9 mouse cellular contexts compared by ENCODE assay signal in the genomic region with DNA sequence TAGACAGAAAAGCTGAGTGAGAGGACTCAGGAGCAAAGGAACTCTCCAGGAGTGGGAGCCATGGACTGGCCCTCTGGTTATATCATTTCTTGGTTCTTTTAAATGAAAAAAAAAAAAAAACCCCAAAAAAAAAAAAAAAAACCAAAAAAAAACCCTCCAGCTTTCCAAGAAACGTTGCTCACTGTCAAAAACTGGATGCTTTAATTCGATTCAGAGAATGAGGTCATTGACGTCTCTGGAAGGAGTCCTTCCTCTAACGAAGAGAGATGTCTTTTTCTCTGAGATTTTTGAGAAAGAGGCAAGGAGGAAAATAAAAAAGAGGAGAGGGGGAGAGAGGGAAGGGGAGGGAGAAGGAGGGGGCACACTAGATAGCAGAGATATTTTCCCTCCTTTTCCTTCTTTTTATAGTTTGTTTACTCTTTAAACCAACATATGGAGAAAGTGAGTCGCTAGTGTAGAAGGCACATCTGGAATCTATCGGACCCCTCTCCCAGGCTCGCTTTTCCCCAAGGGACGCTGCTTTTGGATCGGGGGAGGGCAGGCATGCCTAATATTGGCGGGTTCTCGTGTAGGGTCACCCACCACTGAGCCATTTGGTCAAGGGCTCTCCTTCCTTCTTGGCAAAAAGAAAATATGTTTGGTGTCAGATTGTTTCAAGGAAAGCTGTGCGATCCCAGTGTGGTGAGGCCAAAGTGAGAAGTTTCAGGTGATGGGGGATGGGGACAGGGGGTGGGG. TPM values are rescaled to one million over a fixed set of nuclear protein-coding genes. Genes with fewer than 3 reads are reported as not detected.
DNase-seq lines count a peak whose midpoint lies in the region; ATAC-seq lines count a peak whose summit lies in the region.
"Had no signal": no experiment of that assay in that cellular context is flagged by ENCODE, and none has a peak within 500 bp of the region (broad histone marks: within the 10 kb centered on the region; RNA-seq: fewer than 3 reads in every experiment).

No protein-coding gene starts in this region.

- intact Hi-C loops in left cerebral cortex, postnatal 4 days (cut with DNase I), result no loop called here

- peaks cover 14 to 20% of the 10 kb centered on the region in 2 experiments; a peak in 3 of 4 replicates for H3K4me1 ChIP-seq in heart, embryonic 14.5 days (ENCODE audit: control insufficient read depth in 2 of 2, insufficient read depth in 2 of 2, low read length in 2 of 2)
- peaks cover 52% of the 10 kb centered on the region for H3K4me1 ChIP-seq in embryonic facial prominence, embryonic 12.5 days
- H3K4me1 ChIP-seq in limb, embryonic 10.5 days, result peaks cover 74% of the 10 kb centered on the region

- H3K4me3 ChIP-seq in heart, embryonic 14.5 days (ENCODE audit: control insufficient read depth in 1 of 2, insufficient read depth in 1 of 2, low read depth in 1 of 2, low read length in 2 of 2), result no peak overlapping the region
- peak overlapping the region; percentile 65 for H3K4me3 ChIP-seq in embryonic facial prominence, embryonic 12.5 days
- H3K4me3 ChIP-seq in limb, embryonic 10.5 days, result peak overlapping the region; percentile 76

- WGBS in heart, embryonic 14.5 days, result 42% methylated on average over 12 of the region's 12 CpGs
- whole genome bisulfite sequencing in embryonic facial prominence, embryonic 12.5 days, result 14% methylated on average over 12 of the region's 12 CpGs
- 18% methylated on average over 12 of the region's 12 CpGs for WGBS in limb, embryonic 10.5 days

- H3K36me3 ChIP-seq in heart, embryonic 14.5 days (ENCODE audit: control insufficient read depth, insufficient read depth, low read length), result peaks cover 6% of the 10 kb centered on the region
- H3K36me3 ChIP-seq in embryonic facial prominence, embryonic 12.5 days, result peaks cover 28% of the 10 kb centered on the region
- H3K36me3 ChIP-seq in limb, embryonic 10.5 days, result peaks cover 40% of the 10 kb centered on the region

- H3K9me3 ChIP-seq in heart, embryonic 14.5 days (ENCODE audit: control insufficient read depth, low read length), result no peaks in the 10 kb centered on the region
- 0 out of 2 replicates have a peak, but pooled peaks cover 4% of the 10 kb centered on the region for H3K9me3 ChIP-seq in embryonic facial prominence, embryonic 12.5 days
- H3K9me3 ChIP-seq in limb, embryonic 10.5 days (replicated peaks), result peaks cover 7% of the 10 kb centered on the region; the same call in 1 of the 2 replicates

- peak overlapping the region; percentile 18; the same call in 1 of the 2 replicates for H3K9ac ChIP-seq in heart, embryonic 14.5 days (ENCODE audit: low read length)
- peak overlapping the region; percentile 79 for H3K9ac ChIP-seq in embryonic facial prominence, embryonic 12.5 days

- H3K4me2 ChIP-seq in heart, embryonic 14.5 days (ENCODE audit: low read length), result peak overlapping the region; percentile 72; the same call in 1 of the 2 replicates
- peak overlapping the region; percentile 65 for H3K4me2 ChIP-seq in embryonic facial prominence, embryonic 12.5 days (replicated peaks)

- no peak for ATAC-seq in heart, embryonic 14.5 days (ENCODE audit: insufficient number of reproducible peaks, insufficient read depth, low FRiP score, low read depth)
- ATAC-seq in embryonic facial prominence, embryonic 12.5 days (ENCODE audit: insufficient number of reproducible peaks, insufficient read depth, low FRiP score, low TSS enrichment), result no peak

- no peak for DNase-seq in heart, adult 18-20 months
- peak; percentile 26 for DNase-seq in Muller cell, postnatal 12 days (ENCODE audit: inconsistent ontology term)
- peak; percentile 64 for DNase-seq in limb, embryonic 10.5 days (ENCODE audit: low spot score)
- no peak for DNase-seq in retina, embryonic 14.5 days (ENCODE audit: low spot score)
- no peak for DNase-seq in B cell, adult 2 months
- no peak for DNase-seq in left cerebral cortex, postnatal 4 days
- DNase-seq: adrenal gland, postnatal 36 days had no signal

- peak overlapping the region in 1 of 2 experiments; percentile 31; a peak in 2 of 4 replicates for H3K27ac ChIP-seq in heart, embryonic 14.5 days (replicated peaks in 1 of 2; ENCODE audit: control insufficient read depth in 1 of 2, insufficient read depth in 1 of 2, low read depth in 2 of 2, low read length in 2 of 2)
- peak overlapping the region; percentile 83 for H3K27ac ChIP-seq in embryonic facial prominence, embryonic 12.5 days
- peak overlapping the region; percentile 91 for H3K27ac ChIP-seq in limb, embryonic 10.5 days

- 0 out of 2 replicates have a peak, but pooled peaks cover 2% of the 10 kb centered on the region for H3K27me3 ChIP-seq in heart, embryonic 14.5 days (ENCODE audit: control insufficient read depth, insufficient read depth, low read length)
- H3K27me3 ChIP-seq in embryonic facial prominence, embryonic 12.5 days, result no peaks in the 10 kb centered on the region
- H3K27me3 ChIP-seq in limb, embryonic 10.5 days (ENCODE audit: low read depth, poor library complexity, severe bottlenecking), result peaks cover 9% of the 10 kb centered on the region; the same call in 1 of the 2 replicates

RNA-seq across cellular contexts. Expression of a gene that starts 3.4 kb away (rescaled TPM):
- 15.2 and 16.3 TPM in 2 replicates for polyA plus RNA-seq in heart, embryonic 14.5 days (2014; fragmentation: Nextera tagmentation; extraction: Ambion mirVana)
- total RNA-seq in heart, adult 18-20 months (2021), result 10 to 100 TPM; 11.5 to 12.7 TPM
- 140 and 144 TPM in 2 replicates for polyA plus RNA-seq in embryonic facial prominence, embryonic 12.5 days (2016; fragmentation: Nextera tagmentation; extraction: Ambion mirVana)
- 79.5 and 123 TPM in 2 replicates for polyA plus RNA-seq in limb, embryonic 10.5 days (2016; fragmentation: Nextera tagmentation; extraction: Ambion mirVana)
- 1 to 10 TPM; 7.4 to 7.6 TPM for total RNA-seq in left cerebral cortex, postnatal 4 days (2021)

Comparison
In these comparisons a context has a peak if more than half of its experiments do, and no peak if none do; other contexts are left out.
1. H3K4me3 ChIP-seq: peak in embryonic facial prominence, embryonic 12.5 days (single experiment) and limb, embryonic 10.5 days (single experiment); none in heart, embryonic 14.5 days (0 of 2).
2. DNase-seq: peak in Muller cell, postnatal 12 days (single experiment) and limb, embryonic 10.5 days (single experiment); none in heart, adult 18-20 months (0 of 2), retina, embryonic 14.5 days (single experiment), B cell, adult 2 months (0 of 2) and left cerebral cortex, postnatal 4 days (single experiment).